Mouse (Mus musculus): ENCODE results near the gene Gsdma. TPM values are rescaled to one million over a fixed set of nuclear protein-coding genes. Genes with fewer than 3 reads are reported as not detected.
"Not testable (repeated sequence)": the region's sequence is repeated elsewhere in the genome, so short reads cannot be mapped to it uniquely, and the experiment has no call there.

The Gsdma gene
- polyA plus RNA-seq, 1 experiment = 0.87 TPM

- no peak for DNase-seq (ENCODE audit: low spot score)
Measured at GRCm38 (mm10) chr11:98709001-98709741, 45.0 kb downstream of the Gsdma start.

- peak; percentile 74 for DNase-seq (ENCODE audit: low spot score)
Measured at GRCm38 (mm10) chr11:98710416-98711045, 46.4 kb downstream of the Gsdma start.

GRCm38 (mm10) chr11:98711046-98711434, 46.9 kb downstream of the Gsdma start:
- no peak for DNase-seq (ENCODE audit: low spot score)

- DNase-seq (ENCODE audit: low spot score) = not testable (repeated sequence)
Measured at GRCm38 (mm10) chr11:98712009-98712408, 47.9 kb downstream of the Gsdma start.

- no peak for DNase-seq (ENCODE audit: low spot score)
Measured at GRCm38 (mm10) chr11:98713703-98714102, 49.6 kb downstream of the Gsdma start.

- DNase-seq (ENCODE audit: low spot score) = no peak
Measured at GRCm38 (mm10) chr11:98715946-98716345, 51.8 kb downstream of the Gsdma start.

- peak; percentile 54 for DNase-seq (ENCODE audit: low spot score)
Measured at GRCm38 (mm10) chr11:98717904-98718303, 53.8 kb downstream of the Gsdma start.

GRCm38 (mm10) chr11:98720756-98721155, 56.6 kb downstream of the Gsdma start:
- DNase-seq (ENCODE audit: low spot score) = no peak

- no peak for DNase-seq (ENCODE audit: low spot score)
Measured at GRCm38 (mm10) chr11:98721458-98722226, 57.5 kb downstream of the Gsdma start.

GRCm38 (mm10) chr11:98723098-98723497, 58.9 kb downstream of the Gsdma start:
- no peak for DNase-seq (ENCODE audit: low spot score)

GRCm38 (mm10) chr11:98725926-98726506, 61.9 kb downstream of the Gsdma start:
- no peak for DNase-seq (ENCODE audit: low spot score)

Other genes starting within 250 kb of the Gsdma start
- 105 and 127 TPM in 2 replicates for gene Mien1, start 225.4 kb upstream of the Gsdma start, polyA plus RNA-seq (2012; rRNA removed)
- gene Grb7, start 218.0 kb upstream of the Gsdma start, polyA plus RNA-seq (2012; rRNA removed) = 41.1 and 52.0 TPM in 2 replicates
- 8.6 and 10.1 TPM in 2 replicates for gene Ikzf3, start 118.3 kb upstream of the Gsdma start, polyA plus RNA-seq (2012; rRNA removed)
- gene Zpbp2, start 113.3 kb upstream of the Gsdma start, polyA plus RNA-seq (2012; rRNA removed) = 1.4 and 2.5 TPM in 2 replicates
- 57.6 and 63.7 TPM in 2 replicates for gene Ormdl3, start 77.0 kb upstream of the Gsdma start, polyA plus RNA-seq (2012; rRNA removed)
- not detected in 2 replicates for gene Lrrc3c, start 66.1 kb upstream of the Gsdma start, polyA plus RNA-seq (2012; rRNA removed)
- gene Gm12355, start 38.7 kb upstream of the Gsdma start, polyA plus RNA-seq (2012; rRNA removed) = 0.47 and 0.52 TPM in 2 replicates
- gene Gsdma3, start 38.0 kb upstream of the Gsdma start, polyA plus RNA-seq (2012; rRNA removed) = not detected in 2 replicates
- gene Gsdma2, start 17.6 kb upstream of the Gsdma start, polyA plus RNA-seq (2012; rRNA removed) = not detected in 2 replicates
- 108 and 115 TPM in 2 replicates for gene Psmd3, start 18.2 kb downstream of the Gsdma start, polyA plus RNA-seq (2012; rRNA removed)
- 0.38 and 0.73 TPM in 2 replicates for gene Csf3, start 36.9 kb downstream of the Gsdma start, polyA plus RNA-seq (2012; rRNA removed)
- 29.6 and 32.8 TPM in 2 replicates for gene Med24, start 65.1 kb downstream of the Gsdma start, polyA plus RNA-seq (2012; rRNA removed)
- 62.2 and 88.1 TPM in 2 replicates for gene Thra, start 76.3 kb downstream of the Gsdma start, polyA plus RNA-seq (2012; rRNA removed)
- 119 and 219 TPM in 2 replicates for gene Nr1d1, start 111.0 kb downstream of the Gsdma start, polyA plus RNA-seq (2012; rRNA removed)
- 57.0 and 58.7 TPM in 2 replicates for gene Msl1, start 131.2 kb downstream of the Gsdma start, polyA plus RNA-seq (2012; rRNA removed)
- gene Casc3, start 140.6 kb downstream of the Gsdma start, polyA plus RNA-seq (2012; rRNA removed) = 24.7 and 29.5 TPM in 2 replicates
- 56.6 and 66.4 TPM in 2 replicates for gene Rapgefl1, start 172.4 kb downstream of the Gsdma start, polyA plus RNA-seq (2012; rRNA removed)
- 19.2 and 26.0 TPM in 2 replicates for gene Wipf2, start 199.3 kb downstream of the Gsdma start, polyA plus RNA-seq (2012; rRNA removed)
- gene Cdc6, start 243.4 kb downstream of the Gsdma start, polyA plus RNA-seq (2012; rRNA removed) = 2.7 and 3.8 TPM in 2 replicates